Mouse (Mus musculus): ENCODE measurements at regions not wholly inside any gene's neighbourhood (a gene's known extent, or its start where the extent isn't known, plus 50 kb on each side); places are given as distances from the start of the nearest gene placed in this dataset.

DNA sequence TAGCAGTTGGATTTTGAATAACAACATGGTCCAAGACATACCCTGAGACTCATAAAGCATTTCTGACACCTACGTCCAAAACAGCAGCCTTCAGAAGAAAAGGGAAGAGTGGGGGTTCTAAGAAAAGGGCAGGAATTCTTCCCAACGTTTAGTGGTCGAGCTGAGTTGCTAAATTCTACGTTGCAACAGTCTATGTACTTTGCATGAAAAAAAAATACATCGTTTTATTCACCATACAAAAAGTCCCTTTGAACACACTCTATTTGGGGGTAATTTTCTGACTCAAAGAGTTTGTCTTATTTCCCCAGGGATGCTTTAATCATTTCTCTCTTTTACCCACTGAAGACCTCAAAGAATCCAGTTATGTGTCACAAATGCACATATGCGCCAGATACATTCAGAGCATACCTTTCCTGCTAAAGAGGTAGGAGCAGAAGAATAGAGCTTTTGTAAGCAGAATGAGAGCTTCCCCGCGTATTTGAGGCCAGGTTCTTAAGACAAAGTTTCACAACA is 89.3 kb downstream of the Mrpl39 start:
- H3K27ac ChIP-seq (replicated peaks) = no peak overlapping the region
- 65% methylated on average over 8 of the region's 8 CpGs for WGBS
- TF ChIP-seq EP300 (optimal IDR thresholded peaks at IDR 0.05) (no peak), CTCF (IDR thresholded peaks at IDR 0.05; ENCODE audit: low read depth) (no peak)
- no peaks in the 10 kb centered on the region for H3K36me3 ChIP-seq (ENCODE audit: control insufficient read depth, insufficient read depth, low read length)
- no peak overlapping the region for H3K9ac ChIP-seq (ENCODE audit: low read length)
- DNase-seq (ENCODE audit: low spot score) = no peak
- no peak overlapping the region for H3K4me3 ChIP-seq (ENCODE audit: low read depth, low read length)
- no peaks in the 10 kb centered on the region for H3K9me3 ChIP-seq (ENCODE audit: control insufficient read depth, low read length)
- no peaks in the 10 kb centered on the region for H3K4me1 ChIP-seq (replicated peaks; ENCODE audit: control insufficient read depth, insufficient read depth)
- no peaks in the 10 kb centered on the region for H3K27me3 ChIP-seq (ENCODE audit: control insufficient read depth, insufficient read depth, low read length)
- no peak for ATAC-seq (ENCODE audit: low FRiP score, low TSS enrichment)
- no peak overlapping the region for H3K4me2 ChIP-seq (replicated peaks; ENCODE audit: low read depth)

DNA sequence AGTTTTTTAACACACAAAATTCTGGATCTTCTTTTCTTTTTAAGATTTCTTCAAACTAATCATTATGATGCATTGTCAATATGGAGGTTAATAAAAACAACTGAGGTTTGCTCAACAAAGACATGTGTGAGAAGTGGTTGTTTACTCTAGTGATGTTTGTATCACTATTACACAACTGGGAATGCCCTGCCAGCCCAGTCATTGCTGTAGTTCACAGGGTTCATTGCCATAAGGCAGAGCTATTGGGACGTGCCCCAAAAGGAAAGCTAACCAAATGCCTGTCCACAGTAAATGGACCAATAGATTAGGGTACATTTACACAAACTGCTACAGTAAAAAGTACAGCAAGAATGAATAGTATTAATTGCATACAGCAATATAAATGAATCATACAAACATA is 84.9 kb downstream of the Mrpl39 start:
- Histone ChIP-seq H3K36me3 (ENCODE audit: control insufficient read depth, insufficient read depth, low read length) (no peaks in the 10 kb centered on the region), H3K4me1 (replicated peaks; ENCODE audit: control insufficient read depth, insufficient read depth) (no peaks in the 10 kb centered on the region), H3K4me3 (ENCODE audit: low read depth, low read length) (no peak overlapping the region), H3K9ac (ENCODE audit: low read length) (no peak overlapping the region), H3K4me2 (replicated peaks; ENCODE audit: low read depth) (no peak overlapping the region), H3K27ac (replicated peaks) (no peak overlapping the region), H3K9me3 (ENCODE audit: control insufficient read depth, low read length) (no peaks in the 10 kb centered on the region), H3K27me3 (ENCODE audit: control insufficient read depth, insufficient read depth, low read length) (no peaks in the 10 kb centered on the region)
- 54% methylated on average over 1 of the region's 1 CpGs for WGBS
- ATAC-seq (ENCODE audit: low FRiP score, low TSS enrichment) = no peak
- DNase-seq (ENCODE audit: low spot score) = no peak
- TF ChIP-seq CTCF (IDR thresholded peaks at IDR 0.05; ENCODE audit: low read depth) (no peak), EP300 (optimal IDR thresholded peaks at IDR 0.05) (no peak)

DNA sequence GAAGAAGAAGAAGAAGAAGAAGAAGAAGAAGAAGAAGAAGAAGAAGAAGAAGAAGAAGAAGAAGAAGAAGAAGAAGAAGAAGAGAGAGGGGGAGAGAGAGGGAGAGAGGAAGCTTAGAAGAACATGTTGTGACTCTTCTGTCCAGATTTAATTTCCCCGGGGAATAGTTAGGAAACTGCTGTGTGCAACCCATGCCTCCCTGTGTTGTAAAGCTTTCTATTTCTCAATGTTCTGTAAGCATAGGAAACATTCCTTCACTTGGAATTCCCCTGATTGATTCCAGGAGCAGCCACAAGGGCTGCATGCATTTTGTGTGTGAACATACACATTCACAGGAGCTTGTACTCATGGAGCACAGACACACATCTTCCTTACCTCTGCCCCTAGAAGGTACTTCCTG is 81.7 kb downstream of the Mrpl39 start:
- Histone ChIP-seq H3K9me3 (ENCODE audit: control insufficient read depth, low read length) (no peaks in the 10 kb centered on the region), H3K4me1 (replicated peaks; ENCODE audit: control insufficient read depth, insufficient read depth) (no peaks in the 10 kb centered on the region), H3K4me2 (replicated peaks; ENCODE audit: low read depth) (no peak overlapping the region), H3K9ac (ENCODE audit: low read length) (no peak overlapping the region), H3K27me3 (ENCODE audit: control insufficient read depth, insufficient read depth, low read length) (no peaks in the 10 kb centered on the region), H3K4me3 (ENCODE audit: low read depth, low read length) (no peak overlapping the region), H3K27ac (replicated peaks) (no peak overlapping the region), H3K36me3 (ENCODE audit: control insufficient read depth, insufficient read depth, low read length) (no peaks in the 10 kb centered on the region)
- 85% methylated on average over 1 of the region's 1 CpGs for WGBS
- ATAC-seq (ENCODE audit: low FRiP score, low TSS enrichment) (no peak), DNase-seq (ENCODE audit: low spot score) (no peak)
- TF ChIP-seq EP300 (optimal IDR thresholded peaks at IDR 0.05) = no peak
- no peak for TF ChIP-seq CTCF (IDR thresholded peaks at IDR 0.05; ENCODE audit: low read depth)

DNA sequence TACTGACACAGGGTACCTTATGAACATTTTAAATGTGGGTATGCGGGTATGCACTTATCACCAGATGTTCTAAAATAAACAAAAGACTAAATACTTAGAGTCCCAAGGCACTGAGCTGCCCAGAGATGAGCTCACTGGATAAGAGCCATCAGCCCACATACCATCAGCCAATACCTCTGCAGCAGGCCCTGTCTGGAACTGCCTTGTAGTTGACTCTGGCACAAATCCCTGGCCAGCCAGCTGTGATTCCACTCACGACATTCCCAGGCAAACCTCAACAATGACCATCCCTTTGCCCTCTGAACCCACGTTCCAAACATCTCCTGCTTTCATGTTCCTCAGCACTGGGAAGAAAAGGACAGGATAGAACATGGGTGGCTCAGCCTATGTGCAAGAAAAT is 73.7 kb downstream of the Mrpl39 start:
- 42% methylated on average over 3 of the region's 3 CpGs for WGBS
- no peak overlapping the region for H3K9ac ChIP-seq (ENCODE audit: low read length)
- H3K27me3 ChIP-seq (ENCODE audit: control insufficient read depth, insufficient read depth, low read length) = no peaks in the 10 kb centered on the region
- H3K27ac ChIP-seq (replicated peaks) = no peak overlapping the region
- H3K4me2 ChIP-seq (replicated peaks; ENCODE audit: low read depth) = no peak overlapping the region
- no peak for ATAC-seq (ENCODE audit: low FRiP score, low TSS enrichment)
- TF ChIP-seq CTCF (IDR thresholded peaks at IDR 0.05; ENCODE audit: low read depth) = no peak
- no peak for TF ChIP-seq EP300 (optimal IDR thresholded peaks at IDR 0.05)
- H3K9me3 ChIP-seq (ENCODE audit: control insufficient read depth, low read length) = no peaks in the 10 kb centered on the region
- no peaks in the 10 kb centered on the region for H3K36me3 ChIP-seq (ENCODE audit: control insufficient read depth, insufficient read depth, low read length)
- no peak for DNase-seq (ENCODE audit: low spot score)
- H3K4me3 ChIP-seq (ENCODE audit: low read depth, low read length) = no peak overlapping the region
- no peaks in the 10 kb centered on the region for H3K4me1 ChIP-seq (replicated peaks; ENCODE audit: control insufficient read depth, insufficient read depth)

DNA sequence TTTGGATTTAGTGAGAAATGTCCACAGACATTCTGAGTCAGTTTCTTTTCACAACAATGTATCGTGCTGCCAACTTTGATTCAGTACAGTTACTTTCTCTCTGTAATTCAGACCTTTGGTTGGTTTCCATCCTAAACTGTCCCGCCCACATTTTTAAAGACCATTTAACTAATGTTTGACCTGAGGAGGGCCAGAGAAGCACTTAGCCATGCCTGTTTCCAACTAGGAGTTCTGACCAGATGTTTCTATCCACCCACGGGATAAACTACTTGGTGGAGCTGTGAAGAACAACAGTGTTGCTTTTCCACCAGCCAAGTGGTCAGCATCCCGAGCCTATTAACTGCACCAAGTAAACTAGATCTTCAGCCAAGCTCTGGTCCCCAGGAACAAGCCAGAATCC is 72.0 kb downstream of the Mrpl39 start:
- Histone ChIP-seq H3K27me3 (ENCODE audit: control insufficient read depth, insufficient read depth, low read length) (no peaks in the 10 kb centered on the region), H3K9me3 (ENCODE audit: control insufficient read depth, low read length) (no peaks in the 10 kb centered on the region), H3K4me1 (replicated peaks; ENCODE audit: control insufficient read depth, insufficient read depth) (no peaks in the 10 kb centered on the region), H3K4me3 (ENCODE audit: low read depth, low read length) (no peak overlapping the region), H3K27ac (replicated peaks) (no peak overlapping the region), H3K4me2 (replicated peaks; ENCODE audit: low read depth) (no peak overlapping the region), H3K9ac (ENCODE audit: low read length) (no peak overlapping the region), H3K36me3 (ENCODE audit: control insufficient read depth, insufficient read depth, low read length) (no peaks in the 10 kb centered on the region)
- TF ChIP-seq EP300 (optimal IDR thresholded peaks at IDR 0.05) (no peak), CTCF (IDR thresholded peaks at IDR 0.05; ENCODE audit: low read depth) (no peak)
- no peak for ATAC-seq (ENCODE audit: low FRiP score, low TSS enrichment)
- WGBS = 65% methylated on average over 4 of the region's 4 CpGs
- no peak for DNase-seq (ENCODE audit: low spot score)

Measured in stomach, postnatal 0 days (tissue).